Mouse (Mus musculus): ENCODE measurements around the gene Hist1h4f.

DNA sequence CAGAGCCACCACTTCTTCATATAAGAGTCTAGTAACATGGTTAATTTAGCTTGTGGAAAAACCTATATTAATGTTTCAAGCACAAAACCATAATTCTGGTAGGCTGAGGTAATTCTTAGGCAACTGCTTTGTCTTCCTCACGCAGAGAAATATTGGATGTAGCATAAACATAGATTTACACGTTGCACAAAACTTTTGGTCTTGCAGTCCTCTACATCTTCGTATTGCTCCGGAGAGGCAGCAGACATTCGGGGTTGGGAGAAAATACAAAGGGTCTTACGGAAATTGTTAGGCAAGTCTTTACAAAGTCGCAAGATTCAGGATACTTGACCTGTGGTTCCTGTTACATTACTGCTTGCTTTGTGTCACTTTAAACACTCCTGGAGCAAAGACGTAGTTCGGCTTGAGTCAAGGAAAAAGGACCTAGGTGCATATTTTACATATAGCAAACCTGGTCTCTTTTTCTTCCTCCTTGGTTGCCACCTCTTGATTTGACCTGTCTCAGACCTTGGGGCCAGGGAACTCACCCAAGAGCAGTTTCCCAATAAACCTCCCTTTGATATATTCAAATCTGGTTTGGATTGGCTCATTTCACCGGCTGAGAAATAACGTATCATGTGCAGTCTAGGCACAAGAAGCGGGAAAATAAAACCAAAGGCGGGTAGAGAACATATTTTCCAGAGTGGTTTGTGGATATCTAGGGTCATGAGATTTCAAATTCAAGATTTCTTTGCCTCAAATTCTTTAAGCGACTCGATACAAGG, 16.9 kb downstream of the Hist1h4f start:
- TF ChIP-seq CTCF (IDR thresholded peaks at IDR 0.05 in 2 of 3, conservative IDR thresholded peaks at IDR 0.05 in 1 of 3; ENCODE audit: control insufficient read depth in 1 of 3, insufficient read depth in 1 of 3, low read depth in 2 of 3, low read length in 3 of 3, poor library complexity in 1 of 3, severe bottlenecking in 1 of 3) (no peak), POLR2A (IDR thresholded peaks at IDR 0.05; ENCODE audit: control insufficient read depth in 1 of 2, insufficient read depth in 1 of 2, low read depth in 1 of 2, low read length in 2 of 2, poor library complexity in 1 of 2) (peak; percentile 43 to 51; a peak in 3 of 4 replicates), USF1 (IDR thresholded peaks at IDR 0.05; ENCODE audit: low read depth, low read length) (no peak), TBP (IDR thresholded peaks at IDR 0.05; ENCODE audit: low read depth, low read length) (no peak), GATA1 (IDR thresholded peaks at IDR 0.05; ENCODE audit: low read depth, low read length) (no peak), TAL1 (IDR thresholded peaks at IDR 0.05; ENCODE audit: low read length) (no peak), TCF12 (IDR thresholded peaks at IDR 0.05; ENCODE audit: low read depth, low read length) (no peak)

Data from MEL (cell line).